Mouse (Mus musculus): Measurements from ENCODE around the gene Syn3.

DNA sequence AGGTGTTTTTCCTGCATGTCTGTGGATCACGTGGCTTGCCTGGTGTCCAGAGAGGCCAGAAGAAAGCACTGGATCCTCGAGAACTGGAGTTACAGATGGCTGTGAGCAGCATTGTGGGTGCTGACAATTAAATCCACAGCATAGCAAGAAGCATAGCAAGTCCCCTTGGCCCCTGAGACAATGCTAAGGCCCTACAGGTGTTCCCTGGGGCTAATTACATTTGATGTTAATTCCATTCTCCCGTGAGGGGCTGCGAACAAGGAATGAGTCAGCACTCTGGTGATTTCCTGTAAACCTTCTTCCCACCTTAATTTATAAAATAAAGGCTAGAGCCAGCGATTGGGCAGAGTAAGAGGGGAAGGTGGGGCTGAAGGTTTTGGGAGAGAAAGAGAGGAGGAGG, 479.9 kb downstream of the Syn3 start:
- TF ChIP-seq CTCF (IDR thresholded peaks at IDR 0.05; ENCODE audit: extremely low read depth, insufficient read depth, insufficient read length, insufficient replicate concordance) (no peak), POLR2A (IDR thresholded peaks at IDR 0.05; ENCODE audit: low read depth, low read length) (no peak)
